Mouse (Mus musculus) liver, postnatal 0 days (tissue): ENCODE results near the gene Golim4.

ENCODE experiments used
- CTCF ChIP-seq: sonication (generic); IDR thresholded peaks from 2 replicates; pipeline ENCODE4 v1.5.1; 2016; ENCODE audit warnings: antibody characterized with exemption, low read depth
- EP300 ChIP-seq: IDR thresholded peaks from 2 replicates; pipeline ENCODE4 v1.6.1; 2016; ENCODE audit warnings: antibody characterized with exemption, low read depth, mild to moderate bottlenecking

GRCm38 (mm10) chr3:75948541-75949095 is 8.1 kb downstream of the Golim4 start:
- TF ChIP-seq CTCF (no peak), EP300 (no peak)
